Mouse (Mus musculus) G1E (cell line): ENCODE measurements around the gene Pax4. TPM values are rescaled to one million over a fixed set of nuclear protein-coding genes. Genes with fewer than 3 reads are reported as not detected.

ENCODE experiments used
- ATAC-seq: 2 replicates; pipeline ENCODE4 v1.8.0; 2016; ENCODE audit warnings: mild to moderate bottlenecking; ENCODE audit not compliant: insufficient number of reproducible peaks, poor library complexity, low FRiP score, severe bottlenecking; ENCODE audit errors: extremely low read depth
- DNase-seq: peaks from one replicate; pipeline ENCODE4 v3.0.0; 2012; ENCODE audit warnings: low spot score
- H3K27me3 ChIP-seq: 2 replicates; pipeline ENCODE4 v1.6.1; 2012; ENCODE audit warnings: mild to moderate bottlenecking, low read length, inconsistent platforms; ENCODE audit not compliant: insufficient read depth
- H3K36me3 ChIP-seq: replicated peaks from 2 replicates; pipeline ENCODE3; 2012; ENCODE audit warnings: mild to moderate bottlenecking, inconsistent platforms
- H3K4me1 ChIP-seq: 2 replicates; pipeline ENCODE4 v1.6.1; 2012; ENCODE audit warnings: low read depth, low read length, inconsistent platforms, mixed read lengths; ENCODE audit not compliant: insufficient read depth
- H3K4me3 ChIP-seq: 2 replicates; pipeline ENCODE4 v1.5.1; 2012; ENCODE audit warnings: low read depth, mild to moderate bottlenecking, inconsistent platforms, low read length, moderate library complexity, mixed read lengths
- H3K9me3 ChIP-seq: replicated peaks from 2 replicates; pipeline ENCODE4 v1.6.1; 2012; ENCODE audit warnings: inconsistent platforms
- CTCF ChIP-seq: IDR thresholded peaks from 2 replicates; pipeline ENCODE4 v1.5.1; 2012; ENCODE audit warnings: low read depth, low read length, inconsistent platforms, mixed read lengths
- GATA1 ChIP-seq: IDR thresholded peaks from 2 replicates; pipeline ENCODE4 v1.6.1; 2012; ENCODE audit warnings: borderline replicate concordance, low read length, inconsistent platforms, mixed read lengths
- GATA2 ChIP-seq: IDR thresholded peaks from 2 replicates; pipeline ENCODE4 v1.6.1; 2012; ENCODE audit warnings: low read depth, low read length, inconsistent platforms, borderline replicate concordance
- POLR2AphosphoS5 ChIP-seq: IDR thresholded peaks from 2 replicates; pipeline ENCODE4 v1.6.1; 2012; ENCODE audit warnings: low read depth, low read length, inconsistent platforms; ENCODE audit not compliant: insufficient replicate concordance
- TAL1 ChIP-seq: conservative IDR thresholded peaks from 2 replicates; pipeline ENCODE4 v1.6.1; 2012; ENCODE audit warnings: low read depth, low read length, inconsistent platforms, mixed read lengths
- polyA plus RNA-seq: library from polyadenylated mRNA; stranded (reverse); fragments of >175 nt; gene quantifications from 2 replicates; pipeline ENCODE4 v1.2.3, GENCODE M21; 2012
- total RNA-seq, 2 experiments: library from RNA; stranded (forward) in 1 of 2; stranded (reverse) in 1 of 2; fragments of 200-1000 nt in 1 of 2; fragments of >200 nt in 1 of 2; fragmentation: Nextera tagmentation in 1 of 2; gene quantifications; 2 replicates each; pipeline ENCODE4 v1.2.3; 2014 to 2017

Pax4 gene
- total and polyA plus RNA-seq, 3 experiments, result not detected

DNA sequence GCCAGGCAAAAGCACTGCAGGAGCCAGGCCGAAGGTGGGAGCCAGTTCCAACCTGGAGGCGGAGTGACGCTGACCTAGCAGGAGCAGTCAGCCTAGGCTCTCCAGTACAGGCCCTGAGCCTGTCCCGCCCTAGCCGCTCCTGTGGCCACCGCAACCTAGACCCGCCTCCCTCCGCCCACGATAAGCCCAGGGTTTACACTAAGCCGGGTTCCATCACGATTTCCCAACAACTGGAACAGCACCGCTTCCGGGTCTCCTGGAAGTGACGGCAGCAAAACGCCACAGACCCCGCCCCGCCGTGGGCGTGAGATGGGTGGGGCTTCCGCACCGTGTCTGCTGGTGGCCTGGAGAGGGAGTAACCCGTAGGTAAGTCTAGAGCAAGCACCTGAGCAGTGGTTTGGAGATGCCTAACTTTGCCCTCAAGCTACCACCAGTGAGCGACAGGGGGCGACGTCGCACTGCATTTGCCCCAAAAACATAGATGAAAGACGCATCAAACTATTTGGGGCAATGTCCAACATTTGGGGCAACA is 27.6 kb downstream of the Pax4 start:
- H3K9me3 ChIP-seq, result no peaks in the 10 kb centered on the region
- H3K27me3 ChIP-seq, result no peaks in the 10 kb centered on the region
- H3K4me3 ChIP-seq, result peak overlapping the region; percentile 95
- no peak for TF ChIP-seq GATA1
- peak; percentile 47 for TF ChIP-seq CTCF
- H3K36me3 ChIP-seq, result peaks cover 65% of the 10 kb centered on the region
- DNase-seq, result peak; percentile 81
- H3K4me1 ChIP-seq, result peaks cover 48% of the 10 kb centered on the region
- ATAC-seq, result peak; percentile 85

- ATAC-seq (no peak), DNase-seq (no peak)
- Histone ChIP-seq H3K36me3 (peaks cover 63% of the 10 kb centered on the region), H3K27me3 (no peaks in the 10 kb centered on the region), H3K9me3 (no peaks in the 10 kb centered on the region), H3K4me3 (peak overlapping the region; percentile 95), H3K4me1 (peaks cover 48% of the 10 kb centered on the region)
- TF ChIP-seq TAL1, result no peak
- TF ChIP-seq CTCF, result no peak
- TF ChIP-seq GATA2, result no peak
- TF ChIP-seq POLR2AphosphoS5, result no peak
- TF ChIP-seq GATA1, result no peak
Observed at GRCm38 (mm10) chr6:28420865-28421264, 28.3 kb downstream of the Pax4 start.

GRCm38 (mm10) chr6:28420361-28420760 is 28.8 kb downstream of the Pax4 start:
- no peak for TF ChIP-seq GATA1
- no peak for TF ChIP-seq GATA2
- no peak for TF ChIP-seq CTCF
- TF ChIP-seq POLR2AphosphoS5, result no peak
- no peak for TF ChIP-seq TAL1
- no peak for DNase-seq
- Histone ChIP-seq H3K27me3 (no peaks in the 10 kb centered on the region), H3K9me3 (no peaks in the 10 kb centered on the region), H3K4me1 (peaks cover 45% of the 10 kb centered on the region), H3K4me3 (peak overlapping the region; percentile 95; the same call in 1 of the 2 replicates), H3K36me3 (peaks cover 63% of the 10 kb centered on the region)
- ATAC-seq, result no peak

DNA sequence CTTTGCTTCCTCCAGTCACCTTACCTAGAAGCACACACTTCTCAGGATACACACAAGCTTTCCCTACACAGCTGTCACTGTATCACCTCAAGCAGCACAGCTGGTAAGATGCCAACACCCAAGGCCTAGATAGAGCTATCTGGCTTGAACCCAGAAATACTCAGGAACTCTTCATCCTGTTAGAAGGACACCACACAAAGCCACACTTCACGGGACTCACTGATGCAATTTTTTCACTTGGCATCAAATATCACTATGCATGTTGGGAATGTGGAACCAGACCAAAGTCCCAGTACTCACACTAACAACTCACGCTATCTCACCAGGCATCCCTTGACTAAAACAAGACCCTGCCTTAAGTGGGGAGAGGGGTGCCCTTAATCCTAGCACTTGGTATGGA is 29.5 kb downstream of the Pax4 start:
- DNase-seq (no peak), ATAC-seq (no peak)
- TF ChIP-seq TAL1 (no peak), GATA2 (no peak), CTCF (no peak), POLR2AphosphoS5 (no peak), GATA1 (no peak)
- Histone ChIP-seq H3K9me3 (no peaks in the 10 kb centered on the region), H3K27me3 (no peaks in the 10 kb centered on the region), H3K4me1 (peaks cover 42% of the 10 kb centered on the region), H3K4me3 (no peak overlapping the region), H3K36me3 (peaks cover 61% of the 10 kb centered on the region)

- ATAC-seq, result no peak
- no peak for DNase-seq
- no peak overlapping the region for H3K4me3 ChIP-seq
- peaks cover 33% of the 10 kb centered on the region for H3K4me1 ChIP-seq
- no peaks in the 10 kb centered on the region for H3K27me3 ChIP-seq
- peaks cover 58% of the 10 kb centered on the region for H3K36me3 ChIP-seq
- TF ChIP-seq GATA2 (no peak), TAL1 (no peak), POLR2AphosphoS5 (no peak), CTCF (no peak), GATA1 (no peak)
- no peaks in the 10 kb centered on the region for H3K9me3 ChIP-seq
Observed at GRCm38 (mm10) chr6:28418449-28418848, 30.7 kb downstream of the Pax4 start.

- no peak for ATAC-seq
- Histone ChIP-seq H3K36me3 (peaks cover 58% of the 10 kb centered on the region), H3K4me1 (peaks cover 22% of the 10 kb centered on the region), H3K4me3 (no peak overlapping the region), H3K27me3 (no peaks in the 10 kb centered on the region), H3K9me3 (no peaks in the 10 kb centered on the region)
- TF ChIP-seq TAL1, result no peak
- TF ChIP-seq GATA1, result no peak
- TF ChIP-seq CTCF, result no peak
- TF ChIP-seq GATA2, result no peak
- no peak for TF ChIP-seq POLR2AphosphoS5
- no peak for DNase-seq
Observed at GRCm38 (mm10) chr6:28416981-28417380, 32.2 kb downstream of the Pax4 start.

DNA sequence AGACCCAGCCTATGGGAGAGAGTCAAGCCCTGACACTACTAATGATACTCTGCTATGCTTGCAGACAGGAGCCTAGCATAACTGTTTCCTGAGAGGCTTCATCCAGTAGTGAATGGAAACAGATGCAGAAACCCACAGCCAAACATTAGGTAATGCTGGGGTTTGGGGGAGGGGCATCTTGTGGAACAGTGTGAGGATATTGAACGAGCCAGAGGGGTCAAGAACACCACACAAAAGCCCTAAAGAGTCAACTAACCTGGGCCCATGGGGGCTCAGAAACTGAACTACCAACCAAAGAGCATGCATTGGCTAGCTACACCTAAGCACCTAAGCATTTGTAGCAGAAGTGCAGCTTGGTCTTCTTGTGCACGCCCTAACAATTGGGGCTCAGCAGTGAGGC is 37.9 kb downstream of the Pax4 start:
- Histone ChIP-seq H3K9me3 (no peaks in the 10 kb centered on the region), H3K4me3 (no peak overlapping the region), H3K27me3 (peaks cover 4% of the 10 kb centered on the region; the same call in 1 of the 2 replicates), H3K4me1 (no peaks in the 10 kb centered on the region), H3K36me3 (peaks cover 13% of the 10 kb centered on the region)
- DNase-seq (no peak), ATAC-seq (no peak)
- TF ChIP-seq GATA2 (no peak), POLR2AphosphoS5 (no peak), TAL1 (no peak), GATA1 (no peak), CTCF (no peak)
